Mouse (Mus musculus): ENCODE data around the gene Gle1.
"Not testable (repeated sequence)": the region's sequence is repeated elsewhere in the genome, so short reads cannot be mapped to it uniquely, and the experiment has no call there.

Gene Gle1

DNA sequence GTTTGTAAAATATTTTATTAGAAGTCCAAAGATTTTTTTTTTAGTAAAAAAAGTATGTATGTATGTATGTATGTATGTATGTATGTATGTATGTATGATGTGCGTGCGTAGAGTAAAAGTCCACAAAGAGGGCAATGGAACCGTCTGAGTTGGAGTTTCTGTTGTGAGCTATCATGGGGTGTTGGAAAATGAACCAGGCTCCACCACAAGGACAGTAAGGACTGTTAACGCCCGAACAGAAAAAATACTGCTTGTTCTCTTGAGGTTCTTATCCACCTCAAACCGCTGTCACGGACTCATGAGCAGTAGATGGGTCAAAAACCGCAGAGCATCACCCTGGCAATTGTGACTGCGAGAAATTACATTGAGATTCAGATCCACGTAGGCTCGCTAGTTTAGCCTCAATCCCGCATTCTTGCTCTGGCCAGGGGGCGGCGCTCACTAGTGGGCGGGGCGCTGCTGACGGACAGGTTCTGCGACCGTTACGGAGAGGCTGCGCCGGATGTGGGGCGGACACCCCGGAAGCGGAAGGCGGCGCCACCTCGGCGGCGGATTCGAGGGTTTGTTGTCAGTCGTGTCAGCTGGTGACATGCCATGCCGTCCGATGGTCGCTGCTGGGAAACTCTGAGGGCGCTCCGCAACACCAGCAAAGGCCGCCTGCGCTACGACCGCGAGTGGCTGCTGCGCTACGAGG is at the start of gene Gle1:
TSS of gene Gle1 (plus strand) at position 521 of the 694 bp plus-strand sequence.
- DNase-seq (ENCODE audit: inconsistent age in 2 of 2, low spot score in 1 of 2): peak; percentile 97 to 99

DNA sequence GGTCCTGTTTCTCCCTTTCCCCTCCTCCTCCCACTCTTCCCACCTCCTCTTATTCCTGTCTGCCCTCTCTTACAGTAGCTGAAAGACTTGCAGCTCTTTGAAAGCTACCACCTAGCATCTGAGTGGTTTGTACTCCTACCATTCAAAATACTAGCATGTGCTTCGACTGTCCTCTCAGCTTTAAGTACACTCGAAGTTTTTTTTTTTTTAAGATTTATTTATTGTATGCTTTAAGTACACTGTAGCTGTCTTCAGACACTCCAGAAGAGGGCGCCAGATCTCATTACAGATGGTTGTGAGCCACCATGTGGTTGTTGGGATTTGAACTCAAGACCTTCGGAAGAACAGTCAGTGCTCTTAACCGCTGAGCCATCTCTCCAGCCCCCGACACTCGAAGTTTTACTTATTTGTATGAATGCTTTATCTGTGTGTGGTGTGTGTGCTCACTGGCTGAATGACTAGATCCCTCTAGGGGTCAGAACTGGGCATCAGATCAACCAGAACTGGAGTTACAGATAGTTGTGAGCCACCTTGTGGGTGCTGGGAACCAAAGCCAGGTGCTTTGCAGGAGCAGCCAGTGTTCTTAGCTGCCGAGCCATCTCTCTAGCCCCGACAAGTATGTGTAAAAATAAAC is 48.5 kb upstream of the Gle1 start:
- DNase-seq (ENCODE audit: inconsistent age in 2 of 2, low spot score in 1 of 2): not testable (repeated sequence)

DNA sequence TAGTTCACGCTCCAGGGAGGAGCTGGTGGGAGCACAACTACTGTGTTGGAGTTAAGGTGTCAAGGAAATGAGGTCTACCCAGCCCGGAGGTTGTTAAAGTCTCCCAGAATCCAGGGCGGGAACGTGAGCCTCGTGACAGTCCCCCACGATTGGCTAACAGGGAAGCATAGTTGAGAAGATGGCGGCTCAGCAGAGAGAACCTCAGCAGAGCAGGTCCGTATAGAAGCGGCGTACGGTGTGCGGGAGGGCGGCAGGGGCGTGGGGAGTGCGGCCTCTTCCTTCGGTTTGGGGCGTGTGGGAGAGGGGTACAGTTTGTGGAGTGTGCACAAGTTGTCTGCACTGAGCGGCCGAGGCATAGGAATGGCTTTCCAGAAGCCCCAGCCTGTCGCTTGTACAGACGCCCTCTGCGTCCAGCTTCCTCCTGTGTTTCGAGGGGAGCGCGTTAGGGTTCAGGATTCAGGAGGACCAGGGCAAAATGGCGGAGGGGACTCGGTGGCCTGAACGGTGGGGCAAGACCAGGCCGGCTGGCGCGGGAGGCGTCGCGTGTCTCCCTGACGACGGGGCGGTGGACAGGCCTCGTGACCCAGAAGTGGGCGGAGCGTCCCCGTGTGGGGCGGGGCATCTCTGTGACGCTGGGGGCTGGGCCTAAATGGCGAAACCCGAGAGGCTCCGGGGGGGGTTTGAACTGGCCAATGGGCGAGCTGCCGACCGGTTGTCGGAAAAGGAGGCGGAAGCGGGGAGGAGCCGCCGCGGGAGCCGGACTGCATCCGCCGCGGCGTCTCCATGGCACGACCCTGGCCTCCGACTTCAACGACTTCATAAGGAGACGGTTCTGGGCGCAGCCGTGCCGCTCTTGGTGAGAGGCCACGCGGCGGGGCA is 45.9 kb upstream of the Gle1 start, which contains the start of gene Odf2:
TSS of gene Odf2 (plus strand) at position 156 of the 879 bp plus-strand sequence.
- peak; percentile 100 for DNase-seq (ENCODE audit: inconsistent age in 2 of 2, low spot score in 1 of 2)

DNA sequence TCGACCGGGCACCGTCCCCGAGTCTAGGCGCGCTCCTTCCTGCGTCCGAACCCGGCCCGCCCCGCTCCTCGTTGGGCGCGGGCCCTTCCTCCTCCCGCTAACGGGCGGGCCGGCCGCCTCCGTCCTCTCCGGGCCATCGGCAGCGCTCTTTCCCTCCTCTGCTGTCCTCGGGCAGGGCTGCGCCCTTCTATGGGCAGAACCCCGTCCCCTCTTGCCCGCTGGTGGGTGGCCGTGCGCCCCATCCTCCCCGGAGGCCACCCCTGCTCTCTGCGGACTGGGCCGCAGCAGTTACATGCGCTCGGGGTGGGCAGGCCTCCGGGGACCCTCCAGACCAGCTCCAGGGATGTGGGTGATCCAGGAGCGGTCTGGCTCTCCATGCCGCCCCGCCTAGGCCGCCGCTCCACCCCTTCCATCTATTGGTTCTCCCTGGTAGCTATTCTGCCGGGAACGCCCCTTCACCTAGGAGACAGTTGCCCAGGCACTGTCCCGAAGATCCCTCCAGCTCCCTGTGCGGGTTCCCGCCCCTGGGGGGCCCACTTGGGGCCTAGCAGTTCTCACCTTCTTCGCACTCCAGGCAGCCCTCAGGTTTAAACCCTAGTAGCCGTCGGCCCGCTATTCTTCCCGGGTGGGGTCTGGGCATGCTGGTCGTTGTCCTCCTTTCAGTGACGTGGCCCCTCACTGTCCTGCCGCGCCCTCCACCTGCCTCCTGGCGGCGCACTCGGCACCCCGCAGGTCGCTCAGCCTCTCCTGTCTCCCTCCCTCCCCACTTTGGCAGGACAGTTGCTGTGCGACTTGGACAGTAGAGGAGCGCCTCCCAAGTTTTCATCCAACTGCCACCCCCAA is 45.0 kb upstream of the Gle1 start:
- peak; percentile 92 to 96 for DNase-seq (ENCODE audit: inconsistent age in 2 of 2, low spot score in 1 of 2)

DNA sequence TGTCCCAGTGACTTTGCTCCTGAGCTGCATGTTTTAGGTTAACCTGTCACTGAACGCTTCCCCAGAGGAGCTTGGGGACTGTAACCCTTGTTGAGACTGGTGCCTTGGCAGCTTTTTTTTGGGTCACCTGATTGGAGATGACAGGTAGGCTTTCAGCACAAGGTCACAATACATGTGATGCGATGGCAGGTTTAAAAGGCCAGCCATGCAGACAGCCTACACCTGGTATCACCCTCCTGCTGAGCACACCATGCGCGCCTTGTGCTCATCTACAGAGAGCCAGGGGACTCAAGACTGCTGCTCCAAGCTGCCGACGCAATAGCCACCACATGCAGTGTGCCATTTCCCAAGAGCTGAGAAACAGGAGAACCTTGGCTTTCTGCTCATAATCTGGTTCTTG is 43.5 kb upstream of the Gle1 start:
- no peak for DNase-seq (ENCODE audit: inconsistent age in 2 of 2, low spot score in 1 of 2)

DNA sequence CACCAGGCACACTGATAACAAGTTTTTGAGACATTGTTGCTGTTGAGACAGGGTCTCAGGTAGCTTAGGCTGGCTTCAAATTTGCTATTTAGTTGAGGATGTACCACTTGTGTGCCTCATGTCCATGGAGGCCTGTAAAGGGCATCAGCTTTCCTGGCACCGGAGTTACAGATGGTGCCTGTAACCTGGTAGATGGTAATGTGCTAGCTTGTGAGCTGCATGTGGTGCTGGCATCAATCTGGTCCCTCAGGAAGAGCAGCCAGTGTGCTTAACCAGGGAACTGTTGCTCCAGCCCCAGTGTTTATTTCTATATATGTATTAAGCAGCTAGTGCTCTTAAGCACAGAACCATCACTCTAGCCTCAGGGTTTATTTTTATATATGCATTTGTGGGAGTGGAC is 39.2 kb upstream of the Gle1 start:
- no peak for DNase-seq (ENCODE audit: inconsistent age in 2 of 2, low spot score in 1 of 2)

DNA sequence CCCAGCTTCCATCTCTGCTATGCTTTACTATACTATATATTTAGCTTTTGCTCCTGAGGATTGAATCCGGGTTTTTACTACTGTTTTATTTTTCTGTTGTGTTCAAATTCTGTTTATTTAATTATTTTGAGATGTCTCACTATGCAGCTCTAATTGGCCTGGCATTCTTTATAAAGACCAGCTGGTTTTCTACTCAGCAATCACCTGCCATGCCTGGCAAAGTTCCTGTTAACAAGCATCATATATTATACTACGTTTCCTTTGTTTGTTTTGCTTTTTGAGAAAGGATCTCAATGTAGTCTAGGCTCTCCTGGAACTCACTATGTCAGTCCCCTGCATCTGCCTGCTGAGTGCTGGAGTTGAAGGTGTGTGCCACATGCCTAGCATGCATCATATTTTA is 37.9 kb upstream of the Gle1 start:
- no peak for DNase-seq (ENCODE audit: inconsistent age in 2 of 2, low spot score in 1 of 2)

DNA sequence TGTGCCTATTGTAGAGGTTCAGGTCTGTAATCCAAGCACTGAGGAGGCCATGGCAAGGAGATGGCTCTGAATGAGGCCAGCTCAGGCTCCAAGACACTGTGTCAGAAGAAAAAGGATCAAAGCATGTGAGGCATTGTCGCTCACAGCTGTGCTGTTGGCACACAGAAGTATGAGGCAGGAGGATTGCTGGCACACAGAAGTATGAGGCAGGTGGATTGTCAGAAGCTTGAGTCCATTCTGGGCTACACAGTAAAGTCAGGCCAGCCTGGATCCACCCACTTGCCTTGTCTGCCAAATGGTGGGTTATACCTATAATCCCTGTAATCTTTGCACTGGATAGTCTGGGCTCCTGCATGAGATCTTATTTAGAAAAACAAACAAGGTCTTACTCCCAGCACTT is 37.1 kb upstream of the Gle1 start:
- no peak for DNase-seq (ENCODE audit: inconsistent age in 2 of 2, low spot score in 1 of 2)

DNA sequence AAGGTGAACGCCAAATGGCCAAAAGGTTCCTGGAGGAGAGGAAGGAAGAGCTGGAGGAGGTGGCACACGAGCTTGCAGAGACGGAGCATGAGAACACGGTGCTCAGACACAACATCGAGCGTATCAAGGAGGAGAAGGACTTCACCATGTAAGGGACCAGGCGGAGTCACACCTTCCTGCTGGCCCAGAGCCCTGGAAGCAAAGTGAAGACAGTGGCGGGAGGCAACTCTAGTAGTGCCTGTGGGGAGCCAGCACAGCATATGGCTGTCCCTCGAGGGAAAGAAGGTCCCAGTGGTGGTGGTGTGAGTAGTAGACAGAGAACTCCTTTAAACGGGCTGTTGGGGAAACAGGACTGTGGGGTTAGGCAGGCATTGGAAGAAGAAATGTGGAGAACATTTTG is 33.0 kb upstream of the Gle1 start:
- no peak for DNase-seq (ENCODE audit: inconsistent age in 2 of 2, low spot score in 1 of 2)

DNA sequence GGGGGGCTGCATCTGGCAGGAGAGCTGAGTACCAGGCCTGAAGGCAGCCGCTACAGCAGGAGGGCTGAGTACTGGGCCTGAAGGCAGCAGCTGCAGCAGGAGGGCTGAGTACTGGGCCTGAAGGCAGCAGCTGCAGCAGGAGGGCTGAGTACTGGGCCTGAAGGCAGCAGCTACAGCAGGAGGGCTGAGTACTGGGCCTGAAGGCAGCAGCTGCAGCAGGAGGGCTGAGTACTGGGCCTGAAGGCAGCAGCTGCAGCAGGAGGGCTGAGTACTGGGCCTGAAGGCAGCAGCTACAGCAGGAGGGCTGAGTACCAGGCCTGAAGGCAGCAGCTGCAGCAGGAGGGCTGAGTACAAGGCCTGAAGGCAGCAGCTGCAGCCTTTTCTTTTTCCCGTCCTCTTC is 27.1 kb upstream of the Gle1 start:
- DNase-seq (ENCODE audit: inconsistent age in 2 of 2, low spot score in 1 of 2): not testable (repeated sequence)

DNA sequence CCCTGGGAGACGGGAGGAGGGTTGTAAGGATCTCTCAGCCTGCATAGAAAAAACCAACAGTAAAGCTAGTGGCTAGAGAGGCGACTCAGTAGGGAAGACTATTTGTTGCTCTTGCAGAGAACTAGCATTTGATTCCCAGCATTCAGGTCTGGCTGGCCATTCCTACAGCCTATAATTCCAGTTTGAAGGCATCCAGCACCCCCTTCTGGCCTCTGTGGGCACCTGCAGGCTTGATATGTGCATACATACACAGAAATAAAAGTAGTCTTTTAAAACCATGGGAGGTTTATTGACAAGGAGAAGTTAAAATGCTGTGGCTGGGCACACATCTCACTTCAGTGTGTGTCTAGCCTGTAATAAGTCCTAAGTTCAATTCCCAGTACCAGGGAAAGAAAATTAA is 25.2 kb upstream of the Gle1 start:
- no peak for DNase-seq (ENCODE audit: inconsistent age in 2 of 2, low spot score in 1 of 2)

DNA sequence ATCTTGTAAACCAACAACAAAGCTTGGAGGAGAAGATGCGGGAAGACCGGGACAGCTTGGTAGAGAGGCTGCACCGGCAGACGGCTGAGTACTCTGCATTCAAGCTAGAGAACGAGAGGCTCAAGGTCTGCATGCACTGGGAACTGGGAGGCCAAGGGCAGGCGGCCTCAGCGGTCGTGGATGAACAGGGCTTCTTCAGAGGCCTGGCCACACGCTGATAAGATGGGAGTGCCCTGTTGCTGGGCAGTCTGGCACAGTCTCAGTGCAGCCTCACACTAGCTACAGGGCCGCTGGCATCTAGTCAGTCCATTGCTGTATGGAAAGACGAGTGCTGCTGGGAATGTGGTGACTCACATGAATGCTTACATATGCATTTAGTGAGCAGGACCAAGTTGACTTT is 17.6 kb upstream of the Gle1 start:
- peak; percentile 78 to 86 for DNase-seq (ENCODE audit: inconsistent age in 2 of 2, low spot score in 1 of 2)

DNA sequence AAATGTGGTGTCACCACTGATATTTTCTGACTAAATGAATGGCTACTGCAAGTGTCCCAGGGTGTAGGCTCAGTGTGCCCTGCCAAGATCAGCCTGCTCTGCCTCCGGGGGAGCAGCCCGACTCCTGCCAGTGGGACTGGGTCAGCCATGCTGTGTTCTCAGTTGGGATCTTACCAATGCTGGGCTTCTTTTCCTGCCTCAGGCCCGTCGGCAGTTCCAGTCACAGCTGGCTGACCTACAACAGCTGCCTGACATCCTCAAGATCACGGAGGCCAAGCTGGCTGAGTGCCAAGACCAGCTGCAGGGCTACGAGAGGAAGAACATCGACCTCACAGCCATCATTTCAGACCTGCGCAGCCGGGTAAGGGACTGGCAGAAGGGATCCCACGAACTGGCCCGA is 13.2 kb upstream of the Gle1 start:
- peak; percentile 50 to 70 for DNase-seq (ENCODE audit: inconsistent age in 2 of 2, low spot score in 1 of 2)

DNA sequence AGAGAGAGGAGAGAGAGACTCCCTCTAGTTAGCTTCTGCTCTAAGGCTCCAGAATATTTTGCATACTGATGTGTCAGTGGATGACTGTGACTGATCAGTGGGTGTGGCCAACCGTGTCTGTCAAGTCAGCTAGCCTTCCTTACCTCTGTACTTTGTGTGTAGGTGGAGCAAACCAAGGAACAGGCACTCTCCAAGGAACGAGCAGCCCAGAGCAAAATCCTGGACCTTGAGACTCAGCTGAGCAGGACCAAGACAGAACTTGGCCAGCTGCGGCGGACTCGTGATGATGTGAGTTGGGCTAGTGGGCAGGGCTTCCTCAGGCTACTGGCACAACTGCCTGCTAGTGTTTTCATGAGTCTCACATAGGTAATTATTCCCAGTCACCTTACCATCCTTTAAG is 8.7 kb upstream of the Gle1 start:
- DNase-seq (ENCODE audit: inconsistent age in 2 of 2, low spot score in 1 of 2): no peak

DNA sequence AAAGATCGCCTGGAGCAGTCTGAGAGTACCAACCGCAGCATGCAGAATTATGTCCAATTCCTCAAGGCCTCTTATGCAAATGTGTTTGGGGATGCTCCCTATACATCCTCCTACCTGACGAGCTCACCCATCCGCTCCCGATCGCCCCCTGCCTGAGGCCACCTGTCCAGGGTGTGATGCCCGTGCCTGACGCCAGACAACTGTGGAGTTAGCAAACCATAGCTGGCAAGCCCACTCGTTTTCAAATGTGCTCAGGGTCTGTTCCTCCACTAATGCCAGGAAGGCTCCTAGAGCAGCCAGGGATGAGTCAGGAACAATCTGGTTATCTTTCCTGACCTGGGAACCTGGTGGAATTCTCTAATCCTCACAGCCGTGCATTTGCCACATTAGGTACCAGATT is 4.7 kb upstream of the Gle1 start:
- no peak for DNase-seq (ENCODE audit: inconsistent age in 2 of 2, low spot score in 1 of 2)

DNA sequence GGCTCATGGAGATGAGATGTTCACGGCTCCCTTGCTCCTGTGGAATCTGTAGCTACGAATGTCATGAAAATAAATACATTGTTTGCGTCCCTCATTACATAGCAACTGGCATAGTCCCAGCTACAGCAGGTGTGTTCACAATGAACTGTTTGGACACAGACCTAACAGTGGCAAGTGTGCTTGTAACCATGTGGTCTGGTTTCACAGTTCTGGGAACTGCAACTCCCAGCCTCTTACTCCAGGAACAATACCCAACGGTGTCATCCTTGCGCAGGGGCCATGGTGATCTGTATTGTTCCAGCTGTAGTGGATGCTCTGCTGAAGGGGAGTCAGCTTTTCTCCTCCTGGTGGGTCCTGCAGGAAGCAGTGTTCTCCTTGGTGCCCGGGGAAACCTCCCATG is 4.0 kb upstream of the Gle1 start:
- no peak for DNase-seq (ENCODE audit: inconsistent age in 2 of 2, low spot score in 1 of 2)

DNA sequence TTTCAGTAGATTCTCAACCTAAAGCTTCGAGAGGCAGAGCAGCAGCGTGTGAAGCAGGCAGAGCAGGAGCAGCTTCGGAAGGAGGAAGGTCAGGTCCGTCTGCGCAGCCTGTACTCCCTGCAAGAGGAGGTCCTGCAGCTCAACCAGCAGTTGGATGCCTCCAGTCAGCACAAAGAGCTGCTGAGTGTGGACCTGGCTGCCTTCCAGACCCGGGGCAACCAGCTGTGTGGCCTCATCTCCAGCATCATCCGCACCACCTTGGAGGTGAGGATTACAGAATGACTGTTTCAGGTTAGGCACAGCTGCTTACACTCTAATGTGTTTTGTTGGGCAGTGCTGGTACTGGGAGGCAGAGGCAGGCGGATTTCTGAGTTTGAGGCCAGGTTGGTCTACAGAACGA is 4.8 kb downstream of the Gle1 start:
- DNase-seq (ENCODE audit: inconsistent age in 2 of 2, low spot score in 1 of 2): no peak

DNA sequence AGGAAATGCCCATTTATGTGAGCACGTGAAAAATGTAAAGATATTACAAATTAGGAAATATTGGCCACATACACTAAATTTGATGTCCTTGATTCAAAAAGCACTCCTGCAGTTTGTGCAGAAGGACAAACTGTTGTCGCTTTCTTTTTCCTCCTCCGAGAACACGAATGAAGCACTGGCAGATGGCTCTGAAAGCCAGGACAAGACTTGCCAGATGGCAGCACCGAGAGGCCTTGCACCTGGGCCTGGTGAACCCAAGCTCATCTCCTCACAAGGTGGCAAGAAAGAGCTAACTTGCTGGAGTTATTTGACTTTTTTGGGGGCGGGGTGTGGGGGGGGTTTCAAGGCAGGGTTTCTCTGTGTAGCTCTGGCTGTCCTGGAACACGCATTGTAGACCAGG is 5.6 kb downstream of the Gle1 start:
- DNase-seq (ENCODE audit: inconsistent age in 2 of 2, low spot score in 1 of 2): no peak

DNA sequence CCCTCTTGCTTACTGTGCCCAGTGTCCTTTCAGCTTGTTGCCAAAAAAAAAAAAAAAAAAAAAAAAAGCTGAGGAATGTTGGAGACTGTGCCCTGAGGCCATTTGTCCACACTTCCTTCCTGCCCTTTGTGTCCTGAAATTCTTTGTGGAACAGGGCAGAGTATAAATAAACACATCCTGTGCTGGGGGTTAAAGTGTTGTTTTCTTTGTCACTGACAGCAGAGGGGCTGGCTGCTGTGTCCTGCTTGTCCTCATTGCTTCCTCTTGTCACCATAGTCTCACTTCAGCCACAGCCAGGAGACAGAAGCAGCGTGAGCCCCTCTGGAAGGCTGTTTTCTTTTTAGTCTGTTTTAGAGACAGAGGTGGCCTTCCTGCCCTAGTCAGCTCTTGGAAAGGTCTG is 9.5 kb downstream of the Gle1 start:
- peak; percentile 31 to 54 for DNase-seq (ENCODE audit: inconsistent age in 2 of 2, low spot score in 1 of 2)

DNA sequence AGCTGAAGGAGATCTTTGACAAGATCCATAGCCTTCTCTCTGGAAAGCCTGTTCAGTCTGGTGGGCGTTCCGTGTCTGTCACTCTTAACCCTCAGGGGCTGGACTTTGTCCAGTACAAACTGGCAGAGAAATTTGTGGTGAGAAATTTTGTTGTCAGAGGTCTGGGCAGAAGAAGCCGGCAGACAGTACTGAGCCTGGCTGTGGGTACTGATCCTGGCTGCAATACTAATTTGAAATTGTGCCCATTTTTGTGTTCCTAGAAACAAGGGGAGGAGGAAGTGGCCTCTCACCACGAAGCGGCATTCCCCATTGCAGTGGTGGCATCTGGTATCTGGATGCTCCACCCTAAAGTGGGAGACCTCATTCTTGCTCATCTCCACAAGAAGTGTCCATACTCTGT is 13.7 kb downstream of the Gle1 start:
- DNase-seq (ENCODE audit: inconsistent age in 2 of 2, low spot score in 1 of 2): no peak

DNA sequence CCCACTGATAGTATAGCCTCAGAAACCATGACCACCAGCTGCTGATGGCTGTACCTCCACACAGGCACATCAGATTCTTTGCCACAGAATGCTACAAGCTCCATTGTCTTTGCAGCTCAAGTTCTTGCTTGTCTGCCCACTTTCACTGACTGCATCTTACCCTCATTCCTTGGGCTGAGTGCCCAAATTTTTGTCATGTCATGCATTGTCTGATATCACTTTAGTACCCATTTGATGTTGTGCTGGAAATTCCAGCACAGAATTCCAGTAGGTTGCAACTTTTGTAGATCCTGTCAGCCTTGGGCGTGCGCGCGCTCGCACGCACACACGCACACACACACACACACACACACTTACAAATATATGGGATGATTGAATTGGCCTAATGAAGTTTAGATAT is 26.0 kb downstream of the Gle1 start:
- DNase-seq (ENCODE audit: inconsistent age in 2 of 2, low spot score in 1 of 2): no peak

Data from adrenal gland, adult (tissue).